Mouse (Mus musculus): ENCODE measurements at regions not wholly inside any gene's neighbourhood (a gene's known extent, or its start where the extent isn't known, plus 50 kb on each side); places are given as distances from the start of the nearest gene placed in this dataset.

DNA sequence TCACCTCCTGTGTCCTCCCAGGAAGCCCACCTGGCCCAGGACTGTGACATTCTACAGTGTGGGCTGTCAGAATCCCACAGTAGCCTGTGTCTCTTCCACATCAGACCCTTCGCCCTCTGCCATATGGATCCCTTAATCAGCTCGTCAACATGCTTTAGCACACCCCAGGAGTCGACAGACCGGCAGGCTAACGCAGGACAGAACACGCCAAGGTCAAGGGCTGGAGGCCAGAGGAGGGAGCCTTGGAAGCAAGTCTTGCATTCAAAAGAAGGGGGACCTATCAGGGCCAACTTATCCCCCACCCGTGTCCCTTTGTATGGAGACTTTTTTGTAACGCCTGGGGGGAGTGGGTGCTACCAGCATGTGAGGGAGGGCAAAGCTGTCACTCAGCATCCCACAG is 224.1 kb upstream of the Rpl38 start:
- Histone ChIP-seq H3K4me1 (peaks cover 47% of the 10 kb centered on the region), H3K27ac (no peak overlapping the region), H3K4me3 (no peak overlapping the region), H3K9me3 (no peaks in the 10 kb centered on the region), H3K36me3 (replicated peaks) (no peaks in the 10 kb centered on the region), H3K27me3 (ENCODE audit: poor library complexity, severe bottlenecking) (peaks cover 51% of the 10 kb centered on the region)
- DNase-seq (ENCODE audit: extremely low spot score, low spot score), result no peak
- 67% methylated on average over 8 of the region's 8 CpGs for WGBS

GRCm38 (mm10) chr11:114443444-114443843 is 224.9 kb upstream of the Rpl38 start:
- no peak overlapping the region for H3K4me3 ChIP-seq
- H3K27ac ChIP-seq, result no peak overlapping the region
- H3K27me3 ChIP-seq (ENCODE audit: poor library complexity, severe bottlenecking), result peaks cover 53% of the 10 kb centered on the region
- 85% methylated on average over 5 of the region's 5 CpGs for WGBS
- no peaks in the 10 kb centered on the region for H3K9me3 ChIP-seq
- no peaks in the 10 kb centered on the region for H3K36me3 ChIP-seq (replicated peaks)
- H3K4me1 ChIP-seq, result peaks cover 42% of the 10 kb centered on the region
- DNase-seq (ENCODE audit: extremely low spot score, low spot score), result no peak

DNA sequence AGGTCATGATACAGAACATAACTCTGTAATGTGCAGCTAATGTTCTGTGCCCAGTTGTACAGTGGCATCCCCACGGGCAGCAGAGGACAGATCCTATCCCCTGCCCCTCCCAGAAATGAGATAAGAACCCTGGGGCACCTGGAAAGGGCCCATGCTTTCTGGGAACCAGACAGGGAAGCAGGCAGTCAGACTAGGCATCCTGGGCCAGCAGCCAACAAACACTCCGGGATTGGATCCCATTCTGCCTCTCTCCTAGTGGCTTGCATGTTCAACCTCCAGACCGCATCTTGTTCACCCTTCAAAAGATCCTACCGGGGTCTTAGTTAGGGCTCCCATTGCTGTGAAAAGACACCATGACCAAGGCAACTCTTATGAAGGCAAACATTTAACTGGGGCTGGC is 229.0 kb upstream of the Rpl38 start:
- no peak overlapping the region for H3K27ac ChIP-seq
- H3K27me3 ChIP-seq (ENCODE audit: poor library complexity, severe bottlenecking), result peaks cover 65% of the 10 kb centered on the region
- H3K4me3 ChIP-seq, result no peak overlapping the region
- H3K36me3 ChIP-seq (replicated peaks), result no peaks in the 10 kb centered on the region
- 95% methylated on average over 4 of the region's 4 CpGs for WGBS
- no peaks in the 10 kb centered on the region for H3K9me3 ChIP-seq
- peaks cover 17% of the 10 kb centered on the region for H3K4me1 ChIP-seq
- no peak for DNase-seq (ENCODE audit: extremely low spot score, low spot score)

DNA sequence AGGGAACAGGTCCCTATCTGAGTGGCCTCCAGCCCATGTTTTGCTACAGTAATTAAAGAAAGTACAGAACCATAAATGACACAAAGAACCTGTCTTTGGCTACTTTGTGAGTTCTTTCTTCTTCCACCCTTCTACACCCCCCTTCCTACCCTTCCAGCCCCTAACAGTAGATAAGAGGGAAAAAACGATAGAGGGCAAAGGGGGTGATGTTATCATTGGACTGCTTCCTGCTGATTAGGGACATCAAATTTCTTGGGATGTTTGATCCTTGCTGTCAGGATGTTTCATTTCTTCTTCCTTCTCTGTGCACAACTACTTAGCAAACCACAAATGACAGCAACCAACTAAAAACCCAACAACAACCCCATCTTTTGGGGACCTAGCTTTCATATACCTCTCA is 232.5 kb upstream of the Rpl38 start:
- peaks cover 19% of the 10 kb centered on the region for H3K4me1 ChIP-seq
- no peak overlapping the region for H3K27ac ChIP-seq
- H3K9me3 ChIP-seq, result no peaks in the 10 kb centered on the region
- no peaks in the 10 kb centered on the region for H3K36me3 ChIP-seq (replicated peaks)
- 89% methylated on average over 1 of the region's 1 CpGs for WGBS
- peaks cover 74% of the 10 kb centered on the region for H3K27me3 ChIP-seq (ENCODE audit: poor library complexity, severe bottlenecking)
- DNase-seq (ENCODE audit: extremely low spot score, low spot score), result no peak
- no peak overlapping the region for H3K4me3 ChIP-seq

GRCm38 (mm10) chr11:114433561-114433960 is 234.8 kb upstream of the Rpl38 start:
- DNase-seq (ENCODE audit: extremely low spot score, low spot score), result no peak
- H3K27me3 ChIP-seq (ENCODE audit: poor library complexity, severe bottlenecking), result peaks cover 89% of the 10 kb centered on the region
- H3K4me1 ChIP-seq, result peaks cover 24% of the 10 kb centered on the region
- H3K4me3 ChIP-seq, result no peak overlapping the region
- 8% methylated on average over 5 of the region's 5 CpGs for WGBS
- H3K27ac ChIP-seq, result peak overlapping the region; percentile 35; the same call in 1 of the 2 replicates
- H3K36me3 ChIP-seq (replicated peaks), result no peaks in the 10 kb centered on the region
- no peaks in the 10 kb centered on the region for H3K9me3 ChIP-seq

GRCm38 (mm10) chr11:114425447-114425846 is 242.9 kb upstream of the Rpl38 start:
- WGBS, result 94% methylated on average over 14 of the region's 14 CpGs
- DNase-seq (ENCODE audit: extremely low spot score, low spot score), result no peak
- H3K27me3 ChIP-seq (ENCODE audit: poor library complexity, severe bottlenecking), result peaks cover 33% of the 10 kb centered on the region
- H3K36me3 ChIP-seq (replicated peaks), result no peaks in the 10 kb centered on the region
- no peak overlapping the region for H3K27ac ChIP-seq
- peaks cover 12% of the 10 kb centered on the region for H3K4me1 ChIP-seq
- no peaks in the 10 kb centered on the region for H3K9me3 ChIP-seq
- no peak overlapping the region for H3K4me3 ChIP-seq

GRCm38 (mm10) chr11:114423322-114423721 is 245.0 kb upstream of the Rpl38 start:
- Histone ChIP-seq H3K4me1 (no peaks in the 10 kb centered on the region), H3K27me3 (ENCODE audit: poor library complexity, severe bottlenecking) (peaks cover 18% of the 10 kb centered on the region), H3K27ac (no peak overlapping the region), H3K9me3 (no peaks in the 10 kb centered on the region; the same call in 1 of the 2 replicates), H3K4me3 (no peak overlapping the region), H3K36me3 (replicated peaks) (no peaks in the 10 kb centered on the region)
- WGBS, result 88% methylated on average over 19 of the region's 19 CpGs
- DNase-seq (ENCODE audit: extremely low spot score, low spot score), result no peak

DNA sequence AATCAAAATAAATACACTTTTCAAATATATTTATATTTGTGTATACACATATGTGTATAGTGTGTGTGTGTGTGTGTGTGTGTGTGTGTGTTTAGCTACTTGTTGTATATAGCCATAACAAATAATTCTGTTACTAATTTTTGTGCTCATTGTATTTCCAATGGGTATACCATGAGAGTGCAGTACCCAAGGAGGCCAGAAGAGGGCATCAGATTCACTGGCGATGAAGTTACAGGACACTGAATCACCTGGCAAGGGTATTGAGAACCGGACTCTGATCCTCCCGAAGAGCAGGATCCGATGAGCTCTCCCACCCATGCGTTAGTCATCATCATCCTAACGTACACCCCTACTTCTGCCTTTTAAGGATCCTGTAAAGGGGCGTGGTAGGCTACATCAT is 249.3 kb upstream of the Rpl38 start:
- no peaks in the 10 kb centered on the region; the same call in 1 of the 2 replicates for H3K9me3 ChIP-seq
- no peak for DNase-seq (ENCODE audit: extremely low spot score, low spot score)
- no peak overlapping the region for H3K4me3 ChIP-seq
- H3K36me3 ChIP-seq (replicated peaks), result no peaks in the 10 kb centered on the region
- H3K4me1 ChIP-seq, result no peaks in the 10 kb centered on the region
- WGBS, result 83% methylated on average over 7 of the region's 7 CpGs
- H3K27ac ChIP-seq, result no peak overlapping the region
- peaks cover 8% of the 10 kb centered on the region; the same call in 1 of the 2 replicates for H3K27me3 ChIP-seq (ENCODE audit: poor library complexity, severe bottlenecking)

- WGBS, result 80% methylated on average over 6 of the region's 6 CpGs
- Histone ChIP-seq H3K4me3 (no peak overlapping the region), H3K27me3 (ENCODE audit: poor library complexity, severe bottlenecking) (no peaks in the 10 kb centered on the region), H3K4me1 (no peaks in the 10 kb centered on the region), H3K27ac (no peak overlapping the region), H3K9me3 (no peaks in the 10 kb centered on the region; the same call in 1 of the 2 replicates), H3K36me3 (replicated peaks) (no peaks in the 10 kb centered on the region)
- DNase-seq (ENCODE audit: extremely low spot score, low spot score), result no peak
These were observed 252.2 kb upstream of the Rpl38 start for GRCm38 (mm10) chr11:114416168-114416567.

DNA sequence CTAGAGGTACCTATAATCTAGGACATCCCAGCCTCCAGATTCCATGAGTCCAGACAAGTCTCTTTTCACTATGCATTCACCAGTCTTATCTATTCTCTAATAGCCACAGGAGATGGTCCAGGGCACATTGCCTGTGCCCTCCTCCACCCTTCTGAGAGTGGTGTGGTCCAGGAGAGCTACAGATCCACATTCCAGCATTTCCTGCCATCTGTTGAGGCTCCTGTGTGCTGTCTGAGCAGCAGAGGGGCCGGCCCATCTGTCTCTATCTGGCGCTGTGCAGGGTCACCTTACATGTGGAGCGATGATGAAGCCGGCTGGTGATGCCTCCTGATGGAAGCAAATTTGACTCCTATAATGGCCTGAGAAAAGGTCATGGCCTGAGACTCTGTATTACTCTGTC is 263.9 kb upstream of the Rpl38 start:
- Histone ChIP-seq H3K27me3 (ENCODE audit: poor library complexity, severe bottlenecking) (no peaks in the 10 kb centered on the region; the same call in 1 of the 2 replicates), H3K36me3 (replicated peaks) (no peaks in the 10 kb centered on the region), H3K27ac (no peak overlapping the region), H3K4me1 (peaks cover 18% of the 10 kb centered on the region), H3K4me3 (no peak overlapping the region), H3K9me3 (peaks cover 4% of the 10 kb centered on the region; the same call in 1 of the 2 replicates)
- no peak for DNase-seq (ENCODE audit: extremely low spot score, low spot score)
- WGBS, result 72% methylated on average over 4 of the region's 4 CpGs

- peak overlapping the region; percentile 54 for H3K27ac ChIP-seq
- WGBS, result 37% methylated on average over 15 of the region's 15 CpGs
- H3K4me1 ChIP-seq, result peaks cover 18% of the 10 kb centered on the region
- peak; percentile 51 for DNase-seq (ENCODE audit: extremely low spot score, low spot score)
- no peak overlapping the region for H3K4me3 ChIP-seq
- no peaks in the 10 kb centered on the region for H3K9me3 ChIP-seq
- no peaks in the 10 kb centered on the region; the same call in 1 of the 2 replicates for H3K27me3 ChIP-seq (ENCODE audit: poor library complexity, severe bottlenecking)
- no peaks in the 10 kb centered on the region for H3K36me3 ChIP-seq (replicated peaks)
These were observed 265.6 kb upstream of the Rpl38 start for GRCm38 (mm10) chr11:114402556-114403320.

GRCm38 (mm10) chr11:114400701-114401100 is 267.6 kb upstream of the Rpl38 start:
- WGBS, result 76% methylated on average over 5 of the region's 5 CpGs
- Histone ChIP-seq H3K4me1 (peaks cover 18% of the 10 kb centered on the region), H3K27me3 (ENCODE audit: poor library complexity, severe bottlenecking) (no peaks in the 10 kb centered on the region; the same call in 1 of the 2 replicates), H3K27ac (no peak overlapping the region), H3K36me3 (replicated peaks) (no peaks in the 10 kb centered on the region), H3K4me3 (no peak overlapping the region), H3K9me3 (no peaks in the 10 kb centered on the region)
- DNase-seq (ENCODE audit: extremely low spot score, low spot score), result no peak

- DNase-seq (ENCODE audit: extremely low spot score, low spot score), result no peak
- H3K27ac ChIP-seq, result no peak overlapping the region
- WGBS, result 80% methylated on average over 10 of the region's 10 CpGs
- no peaks in the 10 kb centered on the region for H3K36me3 ChIP-seq (replicated peaks)
- no peaks in the 10 kb centered on the region for H3K9me3 ChIP-seq
- H3K4me1 ChIP-seq, result peaks cover 4% of the 10 kb centered on the region; the same call in 1 of the 2 replicates
- H3K27me3 ChIP-seq (ENCODE audit: poor library complexity, severe bottlenecking), result no peaks in the 10 kb centered on the region
- H3K4me3 ChIP-seq, result no peak overlapping the region
These were observed 276.2 kb upstream of the Rpl38 start for GRCm38 (mm10) chr11:114392161-114392560.

Data from forebrain, embryonic 10.5 days (tissue).